Mouse (Mus musculus) kidney, adult 9 months (tissue): ENCODE measurements around the gene Hist3h2ba.
"Not testable (repeated sequence)": the region's sequence is repeated elsewhere in the genome, so short reads cannot be mapped to it uniquely, and the experiment has no call there.

Experiments used
- DNase-seq: peaks from one replicate; pipeline ENCODE4 v3.0.0; 2022

Hist3h2ba gene

DNA sequence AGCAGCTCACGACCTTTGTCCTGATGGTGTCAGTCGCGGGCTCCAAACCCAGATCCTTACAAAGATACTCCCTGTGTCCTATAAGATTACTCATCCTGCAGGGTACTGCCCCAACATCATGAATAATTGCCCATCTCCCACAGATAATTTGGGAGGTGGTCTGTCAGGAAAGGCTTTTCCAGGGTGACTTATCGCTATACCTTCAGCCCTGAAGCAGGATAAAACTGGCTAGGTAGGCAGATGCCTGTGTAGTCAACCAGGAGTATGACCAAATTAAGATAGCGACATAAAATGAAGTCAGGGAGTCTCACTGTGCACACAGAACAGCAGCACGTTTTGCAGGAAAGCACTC is 9.7 kb upstream of the Hist3h2ba start:
- no peak for DNase-seq

DNA sequence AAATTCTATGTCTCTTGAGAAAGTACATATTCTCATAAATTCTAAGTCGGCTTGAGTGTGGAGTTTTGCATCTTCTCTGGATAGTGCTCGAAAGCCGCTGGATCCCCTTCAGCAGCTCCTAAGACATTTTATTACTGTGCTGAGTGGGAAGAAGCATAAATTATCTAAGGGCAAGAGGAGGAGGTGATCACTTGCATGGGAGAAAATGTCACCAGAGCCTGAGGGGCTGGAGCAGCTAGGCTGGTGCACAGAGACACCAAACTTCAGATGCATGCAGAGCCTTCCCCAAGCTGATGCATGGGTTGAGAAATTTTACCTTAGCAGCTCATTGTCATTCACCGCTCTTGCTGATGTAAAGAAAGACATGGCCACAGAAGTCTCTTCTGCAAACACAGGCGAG is 4.6 kb upstream of the Hist3h2ba start:
- DNase-seq = no peak

DNA sequence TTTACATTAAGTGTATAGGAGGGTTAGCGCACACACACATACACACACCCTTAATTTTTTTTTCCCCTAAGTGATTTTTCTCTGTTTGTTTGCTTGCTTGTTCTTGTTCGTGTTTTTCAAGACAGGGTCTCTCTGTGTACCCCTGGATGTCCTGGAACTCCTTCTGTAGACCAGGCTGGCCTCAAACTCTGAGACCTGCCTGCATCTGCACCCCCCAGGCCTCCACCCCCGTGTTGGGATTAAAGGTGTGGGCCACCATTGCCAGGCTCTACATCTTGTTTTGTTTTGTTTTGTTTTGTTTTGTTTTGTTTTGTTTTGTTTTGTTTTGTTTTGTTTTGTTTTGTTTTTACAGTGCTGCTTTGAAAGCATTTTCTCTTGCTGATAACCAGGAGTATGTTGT is 1.4 kb upstream of the Hist3h2ba start:
- no peak for DNase-seq

DNA sequence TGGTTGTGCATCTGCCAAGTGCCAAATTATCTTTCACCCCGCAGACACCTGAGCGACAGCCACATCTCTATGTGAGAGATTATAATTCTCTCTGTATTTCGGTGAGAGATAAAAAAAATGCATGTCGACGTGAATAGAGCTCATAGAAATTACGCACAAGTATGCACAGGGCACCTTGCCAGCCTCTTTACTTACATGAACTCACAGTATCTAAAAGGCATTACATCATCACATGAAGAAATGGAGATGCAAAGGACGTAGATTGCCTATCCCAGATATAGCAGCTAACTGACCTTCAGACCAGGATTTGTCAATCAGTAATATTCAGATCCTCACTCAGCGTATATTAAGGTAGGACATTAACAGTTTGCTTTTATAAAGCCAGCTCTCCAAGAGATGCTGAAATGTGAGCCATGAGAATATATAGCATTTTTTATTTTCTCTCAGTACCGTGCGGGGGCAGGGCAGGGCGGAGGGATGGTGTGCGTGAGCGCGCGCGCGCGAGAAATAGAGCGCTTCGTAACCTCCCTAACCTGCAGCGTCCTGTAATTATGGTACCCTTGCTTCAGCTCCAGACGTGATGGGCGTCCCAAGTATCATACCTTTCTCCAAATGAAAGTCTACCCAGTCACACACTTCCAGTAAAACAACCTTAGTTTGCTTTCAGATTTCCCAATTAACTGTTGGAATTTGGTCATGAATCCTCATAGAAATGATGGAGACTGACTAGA is 757 bp upstream of the Hist3h2ba start:
- DNase-seq = no peak

DNA sequence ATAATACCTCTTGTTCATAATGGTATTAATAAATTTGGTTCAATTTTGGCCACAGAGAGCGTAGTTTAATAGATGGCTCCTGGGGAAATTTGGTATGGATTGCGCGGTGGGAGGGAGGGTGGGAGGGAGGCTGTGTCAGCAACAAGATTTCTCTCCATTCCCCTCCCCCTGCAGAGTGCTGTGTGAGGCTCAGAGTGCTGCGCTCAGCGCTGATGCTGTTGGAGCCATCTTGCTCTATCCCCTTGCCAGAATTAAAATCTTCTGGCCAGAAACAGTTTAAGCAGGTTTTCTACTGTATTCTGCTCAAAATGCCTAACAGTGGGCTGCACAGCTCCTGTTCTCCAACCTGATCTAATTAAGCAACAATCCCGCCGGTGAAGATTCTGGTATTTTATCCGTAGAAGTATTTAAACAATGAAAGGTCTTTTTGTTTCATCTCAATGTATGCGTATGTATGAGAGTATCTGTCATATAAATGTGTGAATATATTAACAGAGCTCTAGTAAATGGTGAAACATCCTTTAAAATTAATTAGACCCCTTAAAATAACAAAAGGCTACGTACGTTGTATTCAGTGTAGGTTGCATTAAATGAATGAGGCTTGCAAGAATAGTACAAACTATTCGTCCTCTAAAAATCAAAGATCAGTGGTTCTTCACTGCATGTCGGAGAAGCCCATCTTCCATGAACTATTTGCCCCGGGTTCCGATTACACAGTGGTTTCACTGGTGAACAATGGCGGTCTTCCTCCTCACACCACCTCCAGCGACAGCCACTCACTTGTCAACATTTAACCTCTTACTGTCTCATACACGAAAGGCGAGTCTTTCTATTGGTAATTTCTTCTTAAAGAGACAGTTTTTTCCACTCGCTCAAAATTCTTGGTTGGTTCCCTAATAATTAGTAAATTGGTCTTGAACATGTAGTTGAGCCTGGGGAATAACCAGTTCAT is 1.0 kb downstream of the Hist3h2ba start:
- DNase-seq = no peak

DNA sequence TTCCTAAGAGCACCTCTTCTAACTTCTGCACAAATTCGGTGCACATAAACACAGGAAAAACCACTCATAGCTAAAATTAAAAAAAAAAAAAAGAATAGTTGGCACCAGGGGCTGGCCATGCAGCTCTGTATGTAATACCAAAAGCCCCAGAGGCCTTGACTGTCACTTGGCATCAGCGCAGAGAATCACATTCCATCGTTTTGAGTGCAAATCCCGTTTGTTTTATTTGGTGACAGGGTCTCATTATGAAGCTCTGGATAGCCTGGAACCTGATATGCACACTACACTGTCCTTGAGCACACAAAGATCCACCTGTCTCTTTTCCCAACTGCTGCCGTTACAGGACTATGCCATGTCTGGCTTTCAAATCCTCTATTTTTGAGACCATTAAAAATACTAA is 2.5 kb downstream of the Hist3h2ba start:
- no peak for DNase-seq

DNA sequence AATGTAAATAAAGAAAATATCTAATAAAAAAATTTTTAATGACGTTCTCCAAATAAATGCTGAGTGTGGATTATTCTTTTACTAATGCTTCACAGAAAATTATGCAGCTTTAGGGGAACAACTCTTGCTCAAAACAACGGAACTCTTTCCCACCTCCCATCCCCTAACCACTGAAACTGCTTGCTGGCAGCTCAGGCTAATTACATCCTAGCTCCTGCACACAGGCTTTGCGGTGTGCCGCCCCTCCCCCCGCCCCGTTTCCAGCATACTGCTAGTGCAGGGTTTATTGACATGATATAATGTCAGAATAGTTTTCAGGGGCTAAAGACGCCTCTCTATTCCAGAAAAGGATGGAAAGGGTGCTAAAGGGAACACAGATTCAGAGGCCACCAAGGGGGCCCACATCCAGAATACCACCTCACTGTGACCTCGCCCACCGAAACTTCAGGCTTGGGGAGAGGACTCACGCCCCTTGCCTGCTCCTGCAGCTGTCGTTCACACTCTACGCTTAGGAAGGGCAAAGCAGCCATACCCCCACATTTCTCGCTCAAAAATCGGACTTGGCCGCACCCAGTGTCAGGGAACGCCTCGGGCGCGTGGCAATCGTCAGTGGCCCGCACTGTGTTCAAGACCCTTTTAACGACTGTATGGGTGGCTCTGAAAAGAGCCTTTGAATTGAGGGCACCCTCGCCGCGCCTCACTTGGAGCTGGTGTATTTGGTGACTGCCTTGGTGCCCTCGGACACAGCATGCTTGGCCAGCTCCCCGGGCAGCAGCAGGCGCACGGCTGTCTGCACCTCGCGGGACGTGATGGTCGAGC is 4.8 kb downstream of the Hist3h2ba start:
- no peak for DNase-seq

DNA sequence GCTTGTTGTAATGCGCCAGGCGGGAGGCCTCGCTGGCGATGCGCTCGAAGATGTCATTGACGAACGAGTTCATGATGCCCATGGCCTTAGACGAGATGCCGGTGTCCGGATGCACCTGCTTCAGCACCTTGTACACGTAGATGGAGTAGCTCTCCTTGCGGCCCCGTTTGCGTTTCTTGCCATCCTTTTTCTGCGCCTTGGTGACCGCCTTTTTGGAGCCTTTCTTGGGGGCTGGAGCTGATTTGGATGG is 5.4 kb downstream of the Hist3h2ba start:
- not testable (repeated sequence) for DNase-seq

DNA sequence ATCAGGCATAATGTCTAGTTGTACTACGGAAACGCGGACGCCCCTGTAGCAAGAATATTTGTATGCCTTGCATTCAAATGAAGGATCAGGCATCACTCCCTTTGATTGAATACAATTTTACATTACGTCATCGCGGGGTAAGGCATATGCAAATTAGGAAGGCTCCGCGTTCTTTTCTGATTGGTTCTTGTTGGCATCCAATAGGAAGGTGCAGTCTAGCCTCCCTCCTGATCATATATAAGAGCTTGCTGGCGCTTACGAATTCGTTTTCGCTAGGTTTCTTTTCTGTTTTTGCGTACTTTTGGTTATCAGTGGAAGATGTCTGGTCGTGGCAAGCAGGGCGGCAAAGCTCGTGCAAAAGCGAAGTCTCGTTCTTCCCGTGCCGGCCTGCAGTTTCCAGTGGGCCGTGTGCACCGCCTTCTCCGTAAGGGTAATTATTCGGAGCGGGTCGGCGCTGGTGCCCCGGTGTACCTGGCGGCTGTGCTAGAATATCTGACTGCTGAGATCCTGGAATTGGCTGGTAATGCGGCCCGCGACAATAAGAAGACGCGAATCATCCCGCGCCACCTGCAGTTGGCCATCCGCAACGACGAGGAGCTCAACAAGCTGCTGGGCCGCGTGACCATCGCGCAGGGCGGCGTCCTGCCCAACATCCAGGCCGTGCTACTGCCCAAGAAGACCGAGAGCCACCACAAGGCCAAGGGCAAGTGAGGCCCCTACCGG is 5.9 kb downstream of the Hist3h2ba start, which contains the start of the genes Hist3h2a and Trim17:
Gene Hist3h2a (plus strand): TSS at position 266 of the 723 bp plus-strand sequence.
Gene Trim17 (plus strand): TSS at position 266 of the 723 bp plus-strand sequence.
- peak; percentile 98 for DNase-seq

DNA sequence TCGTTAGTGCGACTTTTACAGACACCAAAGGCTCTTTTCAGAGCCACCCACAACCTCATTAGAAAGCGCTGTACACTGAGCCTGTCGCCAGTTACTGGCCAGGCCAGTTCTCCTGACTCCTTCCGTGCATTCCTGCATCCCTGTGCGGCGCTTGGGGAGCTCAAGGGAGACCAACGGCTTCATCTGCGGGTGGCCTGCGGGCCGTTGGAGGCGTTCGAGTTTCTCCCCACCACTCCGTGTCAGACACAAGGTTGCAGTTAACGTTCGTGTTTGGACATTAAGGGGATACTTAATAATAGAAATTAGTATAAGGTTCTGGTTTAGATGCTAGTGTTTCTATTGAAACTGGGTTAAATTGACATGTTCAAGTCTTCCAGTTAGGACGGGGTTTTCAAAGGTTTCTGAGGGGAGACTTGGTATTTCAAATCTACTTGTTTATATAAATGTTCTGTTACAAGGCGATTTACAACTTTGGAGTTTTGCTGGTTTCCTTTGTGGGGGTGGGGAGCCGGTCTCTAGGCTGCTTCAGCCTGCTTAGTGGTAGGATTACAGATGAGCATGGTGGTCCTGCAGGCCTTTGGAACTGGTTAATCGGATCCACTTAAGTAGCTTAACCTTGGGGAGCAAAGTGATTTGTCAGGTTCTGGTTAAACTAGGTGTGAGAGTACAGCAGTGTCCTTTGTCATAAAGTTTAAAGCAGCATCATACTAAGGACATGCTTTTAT is 6.6 kb downstream of the Hist3h2ba start:
- peak; percentile 35 for DNase-seq

DNA sequence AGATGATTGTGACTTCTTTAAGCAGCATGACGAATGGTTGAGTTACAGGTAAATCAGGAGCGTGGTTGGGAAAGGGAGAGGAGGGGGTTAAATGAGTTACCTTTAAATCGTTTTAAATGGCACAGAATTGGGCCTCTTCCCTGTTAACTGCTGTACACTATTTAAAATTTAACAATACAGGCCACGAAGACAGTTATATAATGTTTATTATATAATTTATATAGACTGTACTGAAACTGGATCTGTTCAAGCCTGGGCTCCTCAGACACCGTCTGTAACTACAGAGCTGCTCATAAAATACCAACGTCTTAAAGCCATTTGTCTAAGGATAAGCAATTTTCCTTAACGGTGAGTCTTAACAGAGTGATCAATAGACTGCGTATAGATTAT is 7.1 kb downstream of the Hist3h2ba start:
- no peak for DNase-seq

DNA sequence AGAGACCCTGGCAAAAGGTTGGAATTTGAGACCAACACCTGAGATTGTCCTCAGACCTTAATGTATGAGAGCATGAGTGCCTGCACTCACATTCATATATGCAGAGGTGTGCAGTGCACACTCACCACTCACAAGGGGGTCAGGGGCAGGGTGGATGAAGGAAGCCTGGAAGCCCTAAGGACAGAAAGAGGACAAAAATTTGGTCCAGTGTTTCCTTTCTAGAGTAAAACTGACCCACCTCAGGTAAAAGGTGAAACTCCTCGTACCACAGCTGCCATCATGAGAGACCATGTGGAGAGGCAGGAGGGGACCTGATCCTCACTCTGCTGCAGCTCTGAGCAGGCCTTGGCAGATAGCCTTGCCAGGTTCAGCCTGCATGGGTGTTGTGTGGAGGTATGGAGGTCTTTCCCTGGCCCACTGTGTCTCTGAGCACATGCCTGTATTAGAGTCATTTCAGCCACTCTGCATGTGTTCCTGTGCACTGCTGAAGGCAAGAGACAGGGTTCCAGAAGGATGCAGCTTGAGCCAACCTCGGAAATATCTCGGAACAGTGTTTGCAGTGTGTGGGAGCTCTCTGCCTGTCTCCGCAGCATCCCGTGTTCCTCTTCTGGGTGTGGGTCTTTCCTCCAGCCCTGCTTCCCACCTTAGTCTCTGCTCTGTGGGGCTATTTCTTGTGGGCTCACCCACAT is 8.7 kb downstream of the Hist3h2ba start:
- no peak for DNase-seq

DNA sequence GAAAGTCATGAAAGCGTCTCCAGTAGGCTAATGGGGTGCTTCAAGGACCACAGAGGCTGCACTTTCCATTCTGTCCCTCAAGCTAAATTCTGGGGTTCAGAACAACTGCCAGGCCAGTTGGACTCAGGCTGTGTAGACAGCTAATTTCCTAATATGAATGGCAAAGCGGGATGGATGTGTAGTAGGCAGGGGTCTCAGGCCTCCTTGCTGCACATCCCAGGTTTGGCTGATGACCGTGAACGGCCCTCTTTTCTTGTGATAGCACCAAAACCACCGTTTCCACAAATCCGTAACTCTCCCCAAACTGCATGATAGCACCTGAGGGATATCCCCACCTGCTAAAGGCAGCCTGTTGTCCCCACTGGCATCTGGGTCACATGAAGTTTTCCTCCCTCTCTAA is 9.8 kb downstream of the Hist3h2ba start:
- no peak for DNase-seq

DNA sequence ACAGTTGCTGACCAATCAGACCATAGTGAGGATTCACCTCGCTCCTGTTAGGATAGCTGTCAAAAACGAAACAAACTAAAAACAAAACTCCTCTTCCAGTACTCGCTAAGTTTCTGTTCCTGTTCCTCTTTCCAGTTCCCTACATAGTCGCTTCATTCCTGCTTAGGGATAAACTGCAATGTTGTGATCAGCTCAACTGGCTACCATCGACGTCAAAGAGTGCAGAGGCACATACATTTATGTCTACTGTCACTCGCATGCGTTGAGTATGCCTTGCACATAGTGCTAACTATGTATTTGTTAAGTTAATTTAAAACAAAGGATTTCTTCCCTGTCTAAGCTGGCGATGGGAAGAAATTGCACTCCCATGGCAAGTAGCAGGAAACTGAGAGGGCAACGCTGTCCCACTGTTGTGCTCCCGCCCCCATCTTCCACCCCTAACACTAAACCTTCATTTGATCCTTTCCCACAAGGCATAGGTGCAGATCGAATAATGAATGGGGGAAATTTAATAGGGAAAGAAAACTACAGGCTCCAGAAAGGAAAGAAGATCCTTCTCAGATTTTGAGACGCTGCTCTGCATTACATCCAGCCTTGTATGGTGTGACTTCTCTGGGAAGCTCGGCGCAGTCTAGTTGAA is 10.6 kb downstream of the Hist3h2ba start:
- no peak for DNase-seq

DNA sequence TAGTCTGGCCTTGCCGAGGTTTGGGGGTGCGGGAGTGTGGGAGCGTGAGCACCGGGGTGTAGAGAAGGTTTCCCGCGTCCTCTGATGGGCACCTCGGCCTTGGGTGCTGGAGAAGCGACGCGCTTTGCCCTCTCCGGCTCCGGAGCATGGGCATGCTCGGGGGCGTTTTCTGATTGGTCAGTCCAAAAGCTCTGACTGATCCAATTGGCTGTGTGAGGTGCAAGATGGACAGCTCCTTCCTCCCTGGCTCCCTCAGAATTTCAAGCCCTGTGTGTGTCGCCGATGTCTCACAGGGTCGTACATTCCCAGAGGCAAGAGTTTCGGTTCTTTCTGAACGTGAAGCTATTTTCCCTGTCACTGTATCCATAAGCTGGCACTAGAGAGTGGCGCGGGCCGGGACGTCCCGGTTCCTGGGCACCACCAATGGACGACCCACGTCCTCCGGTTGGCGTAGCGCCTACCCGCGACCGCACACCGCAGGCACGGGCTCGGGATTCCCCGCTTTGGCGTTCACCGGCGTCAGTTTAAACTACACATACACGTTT is 11.3 kb downstream of the Hist3h2ba start:
- DNase-seq = peak; percentile 89

DNA sequence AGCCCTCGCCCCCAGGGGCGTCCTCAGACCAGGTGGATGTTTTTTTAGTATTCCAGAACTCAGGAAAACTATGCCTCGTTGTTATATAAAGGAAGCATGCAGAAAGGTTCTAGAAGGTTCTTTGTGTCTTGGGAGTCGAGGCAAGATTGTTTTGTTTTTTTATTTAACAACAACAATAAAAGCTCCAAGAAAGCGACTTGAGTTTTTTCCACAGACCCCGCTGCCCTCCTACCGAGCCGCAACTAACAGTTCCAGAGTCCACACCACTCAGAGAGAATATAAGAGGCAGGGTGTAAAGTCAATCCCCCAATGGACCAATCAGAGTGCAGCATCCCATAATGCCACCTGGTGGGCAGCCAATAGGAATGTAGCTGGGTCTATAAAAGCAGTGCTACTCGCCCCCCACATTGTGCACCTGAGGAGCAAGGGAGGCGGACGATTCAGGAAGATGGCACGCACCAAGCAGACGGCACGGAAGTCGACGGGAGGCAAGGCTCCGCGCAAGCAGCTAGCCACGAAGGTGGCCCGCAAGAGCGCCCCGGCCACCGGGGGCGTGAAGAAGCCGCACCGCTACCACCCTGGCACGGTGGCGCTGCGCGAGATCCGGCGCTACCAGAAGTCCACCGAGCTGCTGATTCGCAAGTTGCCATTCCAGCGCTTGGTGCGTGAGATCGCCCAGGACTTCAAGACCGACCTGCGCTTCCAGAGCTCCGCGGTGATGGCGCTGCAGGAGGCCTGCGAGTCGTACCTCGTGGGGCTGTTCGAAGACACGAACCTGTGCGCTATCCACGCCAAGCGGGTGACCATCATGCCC is 12.9 kb downstream of the Hist3h2ba start:
- no peak for DNase-seq

DNA sequence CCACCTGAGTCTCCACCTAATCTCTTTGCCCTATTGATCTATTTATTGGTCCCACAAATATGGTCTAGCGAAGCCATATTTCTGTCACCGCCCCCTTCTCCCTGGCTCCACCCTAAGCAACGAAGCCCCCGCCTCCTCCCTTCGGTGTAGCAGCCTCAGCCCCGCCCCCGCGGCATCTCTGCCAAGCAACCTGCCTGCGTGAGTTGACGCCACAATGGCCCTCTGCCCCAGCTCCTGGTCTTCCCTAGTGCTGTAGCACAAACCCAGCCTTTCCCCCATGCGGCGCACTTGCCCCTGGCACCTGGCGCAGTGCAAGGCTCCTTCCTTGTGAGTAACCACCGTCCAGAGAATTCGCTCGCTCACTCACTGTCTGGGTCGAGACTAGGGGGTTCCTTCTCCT is 14.8 kb downstream of the Hist3h2ba start:
- DNase-seq = peak; percentile 74

DNA sequence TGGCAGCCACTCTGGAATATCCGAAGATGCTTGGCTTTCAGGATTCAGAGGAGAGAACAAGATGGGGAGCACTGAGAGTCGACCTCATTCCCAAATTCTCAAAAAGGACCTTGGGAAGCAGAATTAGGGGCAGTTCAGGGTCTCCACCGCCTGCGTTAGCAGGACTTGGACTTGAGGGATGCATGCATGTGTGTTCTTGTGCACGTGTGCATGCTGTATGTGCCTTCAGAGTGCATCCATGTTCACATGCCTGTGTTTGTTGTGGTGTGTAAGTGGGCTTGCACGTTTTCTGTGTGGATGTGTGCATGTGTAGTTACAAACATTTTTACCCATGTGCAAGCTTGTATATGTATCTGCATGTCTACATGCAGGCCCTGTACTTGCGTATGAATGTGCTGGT is 15.5 kb downstream of the Hist3h2ba start:
- DNase-seq = no peak

DNA sequence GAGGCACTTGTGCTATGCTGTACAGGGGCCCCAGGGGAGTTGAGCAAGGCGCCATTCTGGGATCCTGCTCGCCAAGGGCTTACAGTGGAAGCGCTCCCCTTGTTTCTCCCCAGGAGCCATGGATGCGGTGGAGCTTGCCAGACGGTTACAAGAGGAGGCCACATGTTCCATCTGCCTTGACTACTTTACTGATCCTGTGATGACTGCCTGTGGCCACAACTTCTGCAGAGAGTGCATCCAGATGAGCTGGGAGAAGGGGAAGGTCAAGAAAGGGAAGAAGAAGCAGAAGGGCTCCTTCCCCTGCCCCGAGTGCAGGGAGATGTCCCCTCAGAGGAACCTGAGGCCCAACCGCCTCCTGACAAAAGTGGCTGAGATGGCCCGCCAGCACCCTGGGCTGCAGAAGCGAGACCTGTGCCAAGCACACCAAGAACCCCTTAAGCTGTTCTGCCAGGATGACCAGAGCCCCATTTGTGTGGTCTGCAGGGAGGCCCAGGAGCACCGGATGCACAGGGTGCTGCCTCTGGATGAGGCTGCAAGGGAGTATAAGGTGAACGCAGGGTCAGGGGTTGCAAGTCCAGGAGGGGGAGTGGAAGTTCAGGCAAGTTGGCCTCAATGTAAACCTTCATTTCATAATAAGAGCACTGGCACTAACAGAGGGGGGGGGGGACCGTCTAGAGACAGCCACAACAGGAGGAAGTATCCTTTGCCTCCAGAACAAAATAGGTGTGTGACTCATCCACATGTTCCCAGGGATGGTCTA is 16.5 kb downstream of the Hist3h2ba start:
- no peak for DNase-seq
